Mouse (Mus musculus) neural tube, embryonic 12.5 days (tissue): ENCODE results near the gene Thsd4. TPM values are rescaled to one million over a fixed set of nuclear protein-coding genes. Genes with fewer than 3 reads are reported as not detected.
A peak's percentile ranks its signal among the peaks of the same experiment; 100 is the strongest.

Experiments
- ATAC-seq: fragments of 200-750 bp; cut with Nextera tagmentation; 2 replicates; pipeline ENCODE4 v1.8.0; 2017; ENCODE audit warnings: low read depth, mild to moderate bottlenecking, moderate TSS enrichment, moderate library complexity; ENCODE audit not compliant: low FRiP score
- H3K27ac ChIP-seq: fragments of 300-500 bp; sonication (generic); 2 replicates; pipeline ENCODE4 v1.5.1; 2016
- H3K27me3 ChIP-seq: fragments of 300-500 bp; sonication (generic); replicated peaks from 2 replicates; pipeline ENCODE4 v1.6.1; 2016; ENCODE audit warnings: mild to moderate bottlenecking
- H3K36me3 ChIP-seq: fragments of 300-500 bp; sonication (generic); 2 replicates; pipeline ENCODE4 v1.6.1; 2016; ENCODE audit warnings: mild to moderate bottlenecking
- H3K4me1 ChIP-seq: fragments of 300-500 bp; sonication (generic); 2 replicates; pipeline ENCODE4 v1.6.1; 2016
- H3K4me2 ChIP-seq: fragments of 300-500 bp; sonication (generic); replicated peaks from 2 replicates; pipeline ENCODE4 v1.6.1; 2016; ENCODE audit warnings: mild to moderate bottlenecking
- H3K4me3 ChIP-seq: fragments of 300-500 bp; sonication (generic); 2 replicates; pipeline ENCODE4 v1.5.1; 2016
- H3K9ac ChIP-seq: fragments of 300-500 bp; sonication (generic); 2 replicates; pipeline ENCODE4 v1.6.1; 2016; ENCODE audit warnings: mild to moderate bottlenecking
- H3K9me3 ChIP-seq: fragments of 300-500 bp; sonication (generic); 2 replicates; pipeline ENCODE4 v1.6.1; 2016; ENCODE audit warnings: mild to moderate bottlenecking
- WGBS: fragments of 180-500 bp; shearing (Covaris S2); methylation state at CpG from one replicate; pipeline ENCODE4 v1.1.7; 2016; 5-methylcytosine and 5-hydroxymethylcytosine counted together
- polyA plus RNA-seq: library from polyadenylated mRNA; unstranded; fragments of >200 nt; fragmentation: Nextera tagmentation; extraction: Ambion mirVana; gene quantifications from 2 replicates; pipeline ENCODE4 v1.2.1, GENCODE M21; 2016

Gene Thsd4
- polyA plus RNA-seq, 1 experiment from 2014 or later: 10.9 TPM

DNA sequence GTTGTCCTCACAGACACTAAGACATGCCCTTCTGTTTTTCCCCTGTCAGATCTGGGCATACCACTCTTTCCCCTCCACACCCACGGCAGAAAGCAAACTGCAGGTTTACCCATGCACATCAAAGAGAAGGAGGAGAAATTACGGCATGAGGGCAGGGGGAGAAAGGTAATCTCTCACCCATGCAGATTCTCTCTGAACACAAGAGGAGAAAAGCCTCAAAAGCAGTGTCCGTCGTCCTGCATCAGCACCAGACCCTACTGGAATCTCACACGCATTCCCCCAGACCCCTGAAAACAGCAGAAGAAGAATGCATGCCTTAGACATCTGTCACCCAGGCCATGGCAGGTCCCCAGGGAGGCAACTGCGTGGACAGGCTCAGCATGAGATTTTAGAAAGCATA, 381.4 kb downstream of the Thsd4 start:
- no peaks in the 10 kb centered on the region for H3K9me3 ChIP-seq
- H3K36me3 ChIP-seq: no peaks in the 10 kb centered on the region
- peak overlapping the region; percentile 45 for H3K4me2 ChIP-seq
- no peak overlapping the region for H3K9ac ChIP-seq
- H3K27me3 ChIP-seq: no peaks in the 10 kb centered on the region
- 0 out of 2 replicates have a peak overlapping the region, but pooled peaks have one; percentile 5 for H3K4me3 ChIP-seq
- H3K4me1 ChIP-seq: peaks cover 24% of the 10 kb centered on the region
- WGBS: 19% methylated on average over 6 of the region's 6 CpGs
- no peak overlapping the region for H3K27ac ChIP-seq
- ATAC-seq: no peak

DNA sequence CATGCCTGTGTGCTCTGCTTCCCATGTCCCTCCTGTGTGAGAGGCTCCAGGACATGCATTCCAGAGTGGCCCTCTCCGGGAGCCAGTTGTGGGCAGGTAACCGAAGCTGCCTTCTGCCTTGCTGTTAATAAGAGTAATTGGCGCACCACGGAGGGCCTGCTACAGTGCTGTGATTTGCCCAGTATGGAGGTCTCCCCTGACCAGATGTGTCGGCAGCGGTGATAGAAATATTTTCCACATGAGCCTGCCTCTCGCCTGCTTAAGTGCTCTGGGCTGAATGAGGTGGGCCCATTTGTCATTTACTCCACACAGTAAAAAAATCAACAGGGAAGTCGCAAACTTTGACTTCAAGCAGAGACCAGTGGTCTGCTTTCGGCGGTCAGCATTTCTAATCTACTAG, 382.4 kb downstream of the Thsd4 start:
- Histone ChIP-seq H3K4me1 (peaks cover 24% of the 10 kb centered on the region), H3K4me3 (no peak overlapping the region), H3K4me2 (peak overlapping the region; percentile 45), H3K36me3 (no peaks in the 10 kb centered on the region), H3K9ac (no peak overlapping the region), H3K27ac (no peak overlapping the region), H3K27me3 (no peaks in the 10 kb centered on the region), H3K9me3 (no peaks in the 10 kb centered on the region)
- no peak for ATAC-seq
- WGBS: 54% methylated on average over 10 of the region's 10 CpGs

DNA sequence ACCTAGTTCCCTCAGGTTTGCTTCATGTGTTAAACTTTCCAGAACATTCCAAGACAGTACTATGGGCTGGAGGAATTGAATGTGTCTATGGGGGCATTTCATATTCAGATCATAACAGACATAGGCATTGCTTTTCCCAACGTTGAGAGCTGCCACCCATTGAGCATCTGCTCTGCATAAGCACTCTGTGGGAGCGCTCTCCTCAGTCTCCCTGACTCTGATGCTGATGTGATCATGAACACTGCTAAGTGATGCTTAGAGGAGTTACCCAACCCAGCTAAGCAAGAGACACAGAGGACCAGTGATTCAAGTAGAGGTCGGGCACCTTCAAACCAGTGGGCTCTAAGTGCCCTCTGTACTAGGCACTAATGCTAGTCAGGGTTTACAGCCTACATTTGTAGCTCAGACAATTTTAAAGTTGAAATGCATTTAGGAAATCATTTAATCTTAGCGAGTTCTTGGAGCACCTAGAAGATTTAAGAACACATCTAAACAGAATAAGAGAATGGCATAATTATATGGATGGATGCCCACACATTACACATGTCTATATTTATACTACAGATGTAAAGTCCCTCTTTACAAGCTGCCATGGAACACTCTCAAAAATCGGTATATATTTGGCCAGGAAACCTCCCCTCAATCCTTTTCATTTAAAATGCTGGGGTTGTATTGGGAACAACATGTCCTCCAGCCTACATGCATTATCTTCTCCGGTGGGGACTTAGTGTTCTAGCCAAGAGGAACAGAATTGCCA, 392.4 kb downstream of the Thsd4 start:
- Histone ChIP-seq H3K4me3 (no peak overlapping the region), H3K9me3 (no peaks in the 10 kb centered on the region), H3K4me2 (no peak overlapping the region), H3K36me3 (no peaks in the 10 kb centered on the region), H3K4me1 (peaks cover 24% of the 10 kb centered on the region), H3K27ac (no peak overlapping the region), H3K27me3 (no peaks in the 10 kb centered on the region), H3K9ac (no peak overlapping the region)
- ATAC-seq: no peak
- 82% methylated on average over 6 of the region's 6 CpGs for WGBS

DNA sequence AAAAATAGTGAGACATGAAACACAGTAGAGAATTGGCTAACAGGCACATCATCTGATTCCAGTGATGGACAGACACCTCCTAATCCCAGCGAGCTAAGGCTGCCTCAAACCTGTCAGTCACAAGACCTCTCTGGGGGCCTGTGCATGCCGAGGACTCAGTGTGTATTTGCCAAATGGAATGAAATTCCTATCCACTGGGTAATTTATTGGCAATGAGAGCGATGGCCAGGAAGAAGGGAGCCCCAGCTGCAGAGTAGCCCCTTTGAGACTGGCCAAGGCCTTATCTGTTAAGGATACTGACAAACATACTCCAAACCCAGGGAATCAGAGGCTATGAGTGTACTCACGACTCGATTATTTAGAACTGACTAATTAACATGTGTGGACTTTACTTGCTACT, 394.9 kb downstream of the Thsd4 start:
- no peak overlapping the region for H3K9ac ChIP-seq
- no peak overlapping the region for H3K27ac ChIP-seq
- no peak overlapping the region for H3K4me2 ChIP-seq
- no peaks in the 10 kb centered on the region for H3K36me3 ChIP-seq
- no peak overlapping the region for H3K4me3 ChIP-seq
- 61% methylated on average over 5 of the region's 5 CpGs for WGBS
- H3K27me3 ChIP-seq: no peaks in the 10 kb centered on the region
- peaks cover 32% of the 10 kb centered on the region for H3K4me1 ChIP-seq
- no peak for ATAC-seq
- no peaks in the 10 kb centered on the region for H3K9me3 ChIP-seq

DNA sequence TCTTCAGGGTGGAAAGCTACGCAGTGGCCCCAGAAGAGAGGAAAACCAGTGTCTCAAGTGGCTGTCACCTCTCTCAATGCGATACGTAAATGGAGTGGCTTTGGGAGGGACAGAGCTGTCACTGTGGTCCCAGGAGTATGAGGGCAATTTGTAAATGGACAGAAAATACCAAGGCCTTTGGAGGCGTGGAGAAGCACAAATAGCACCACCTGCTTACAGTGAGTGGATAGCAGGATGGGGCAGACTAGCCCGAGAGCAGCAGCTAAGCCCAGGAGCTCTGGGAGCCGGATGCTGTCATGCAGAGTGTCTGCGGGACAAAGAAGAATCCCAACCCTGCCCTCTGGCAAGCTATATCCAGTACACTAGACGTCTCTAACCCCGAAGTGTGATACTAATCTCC, 397.7 kb downstream of the Thsd4 start:
- 0 out of 2 replicates have a peak, but pooled peaks have one; percentile 21 for ATAC-seq
- 52% methylated on average over 9 of the region's 9 CpGs for whole genome bisulfite sequencing

DNA sequence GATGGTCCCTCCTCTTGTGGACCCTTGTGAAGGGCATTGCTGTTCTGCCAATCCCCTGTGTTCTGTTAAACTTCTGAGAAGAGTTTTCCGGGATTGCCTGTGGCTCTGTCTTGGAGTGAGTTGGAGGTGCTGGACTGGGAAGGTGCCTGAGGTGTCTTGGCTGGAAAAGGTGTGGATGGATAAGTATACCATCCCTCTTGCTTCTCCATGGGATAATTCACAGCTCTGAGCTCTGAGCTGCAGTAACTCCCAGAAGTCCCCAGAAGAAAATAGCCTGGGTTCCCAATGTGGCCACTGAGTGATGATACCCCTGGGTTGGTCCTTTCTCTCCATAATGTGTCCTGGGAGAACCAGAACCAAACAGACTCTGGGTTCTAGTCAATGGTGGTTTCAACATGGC, 398.8 kb downstream of the Thsd4 start:
- WGBS: 94% methylated on average over 1 of the region's 1 CpGs
- Histone ChIP-seq H3K4me1 (peaks cover 38% of the 10 kb centered on the region), H3K4me3 (no peak overlapping the region)

More for the DNA sequence above, 397.7 kb downstream of the Thsd4 start:
- peaks cover 38% of the 10 kb centered on the region for H3K4me1 ChIP-seq
- no peak overlapping the region for H3K9ac ChIP-seq
- H3K4me3 ChIP-seq: no peak overlapping the region
- H3K36me3 ChIP-seq: no peaks in the 10 kb centered on the region
- no peak overlapping the region for H3K27ac ChIP-seq
- H3K9me3 ChIP-seq: no peaks in the 10 kb centered on the region
- no peaks in the 10 kb centered on the region for H3K27me3 ChIP-seq
- no peak overlapping the region for H3K4me2 ChIP-seq

DNA sequence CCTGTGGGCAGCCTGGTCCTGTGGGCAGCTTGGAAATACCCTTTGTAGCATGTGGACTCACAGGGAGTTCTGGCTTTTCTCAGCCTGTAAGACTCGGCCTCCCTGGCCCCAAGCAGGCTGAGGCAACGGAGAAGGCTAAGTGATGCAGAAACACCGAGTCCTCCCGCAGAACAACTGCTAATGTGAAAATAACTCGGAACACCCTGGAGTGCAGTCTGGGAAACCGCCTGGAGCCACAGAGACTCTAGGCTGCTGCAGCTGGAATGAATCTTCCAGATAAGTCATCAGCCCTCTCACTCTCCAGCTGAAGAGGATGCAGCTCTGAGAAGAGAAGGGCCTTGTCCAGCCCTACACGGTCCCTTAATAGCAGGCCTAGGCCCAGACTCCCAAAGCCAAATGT, 402.0 kb downstream of the Thsd4 start:
- WGBS: 53% methylated on average over 7 of the region's 7 CpGs
- H3K4me3 ChIP-seq: no peak overlapping the region
- no peak overlapping the region for H3K4me2 ChIP-seq
- H3K36me3 ChIP-seq: no peaks in the 10 kb centered on the region
- no peaks in the 10 kb centered on the region for H3K9me3 ChIP-seq
- peaks cover 18% of the 10 kb centered on the region for H3K4me1 ChIP-seq
- H3K9ac ChIP-seq: no peak overlapping the region
- H3K27me3 ChIP-seq: no peaks in the 10 kb centered on the region
- ATAC-seq: no peak
- no peak overlapping the region for H3K27ac ChIP-seq

More for the DNA sequence above, 398.8 kb downstream of the Thsd4 start:
- no peak for ATAC-seq
- Histone ChIP-seq H3K27ac (no peak overlapping the region), H3K27me3 (no peaks in the 10 kb centered on the region), H3K9me3 (no peaks in the 10 kb centered on the region), H3K4me2 (no peak overlapping the region), H3K36me3 (no peaks in the 10 kb centered on the region), H3K9ac (no peak overlapping the region)

DNA sequence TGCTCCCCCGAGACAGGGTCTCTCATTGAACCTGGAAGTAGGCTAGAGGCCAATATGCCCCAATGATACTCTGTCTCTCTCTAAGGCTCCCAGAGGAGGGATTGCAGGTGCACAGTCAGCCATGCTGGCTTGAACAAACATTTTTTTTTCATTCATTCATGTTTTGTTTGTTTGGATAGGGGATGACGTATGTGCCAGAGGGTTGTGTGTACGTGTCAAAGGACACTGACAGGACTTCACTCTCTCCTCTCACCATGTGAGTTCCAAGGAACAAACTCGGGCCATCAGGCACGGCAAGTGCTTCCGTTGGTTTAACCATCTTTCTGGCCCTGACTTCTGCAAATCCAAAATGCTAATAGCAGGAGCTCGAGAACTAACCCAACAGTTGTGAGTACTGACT, 404.0 kb downstream of the Thsd4 start:
- no peak for ATAC-seq
- peaks cover 9% of the 10 kb centered on the region; the same call in 1 of the 2 replicates for H3K4me1 ChIP-seq
- H3K4me3 ChIP-seq: no peak overlapping the region
- no peak overlapping the region for H3K9ac ChIP-seq
- no peak overlapping the region for H3K27ac ChIP-seq
- no peaks in the 10 kb centered on the region for H3K27me3 ChIP-seq
- no peaks in the 10 kb centered on the region for H3K9me3 ChIP-seq
- no peaks in the 10 kb centered on the region for H3K36me3 ChIP-seq
- WGBS: 74% methylated on average over 7 of the region's 7 CpGs
- no peak overlapping the region for H3K4me2 ChIP-seq

DNA sequence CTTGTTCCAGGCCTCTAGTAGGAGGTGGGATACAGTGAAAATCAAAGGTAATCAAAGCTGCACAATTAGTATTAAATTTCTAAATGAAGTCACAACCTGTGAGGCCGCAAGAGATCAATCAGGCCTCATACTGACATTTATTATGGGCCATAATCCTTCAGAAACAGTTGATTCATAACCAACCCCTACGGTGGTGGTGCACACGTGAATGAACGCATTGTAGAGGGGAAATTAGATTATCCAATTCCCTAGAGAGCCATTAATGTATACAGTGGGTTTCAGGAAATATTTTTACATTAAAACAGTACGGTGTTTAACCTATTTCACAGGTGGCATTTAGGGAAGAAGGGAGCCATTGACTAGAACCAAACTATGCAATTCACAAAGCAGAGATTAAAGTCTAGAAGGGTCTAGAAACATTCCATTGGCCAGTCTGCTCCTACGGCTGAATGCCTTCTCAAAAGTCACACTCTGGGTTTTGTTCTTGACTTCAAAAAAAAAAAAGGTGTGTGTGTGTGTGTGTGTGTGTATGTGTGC, 406.1 kb downstream of the Thsd4 start:
- Histone ChIP-seq H3K36me3 (no peaks in the 10 kb centered on the region), H3K9me3 (no peaks in the 10 kb centered on the region), H3K4me3 (no peak overlapping the region), H3K27me3 (no peaks in the 10 kb centered on the region), H3K9ac (no peak overlapping the region), H3K27ac (no peak overlapping the region), H3K4me1 (no peaks in the 10 kb centered on the region; the same call in 1 of the 2 replicates), H3K4me2 (no peak overlapping the region)
- 53% methylated on average over 6 of the region's 6 CpGs for WGBS
- ATAC-seq: no peak

DNA sequence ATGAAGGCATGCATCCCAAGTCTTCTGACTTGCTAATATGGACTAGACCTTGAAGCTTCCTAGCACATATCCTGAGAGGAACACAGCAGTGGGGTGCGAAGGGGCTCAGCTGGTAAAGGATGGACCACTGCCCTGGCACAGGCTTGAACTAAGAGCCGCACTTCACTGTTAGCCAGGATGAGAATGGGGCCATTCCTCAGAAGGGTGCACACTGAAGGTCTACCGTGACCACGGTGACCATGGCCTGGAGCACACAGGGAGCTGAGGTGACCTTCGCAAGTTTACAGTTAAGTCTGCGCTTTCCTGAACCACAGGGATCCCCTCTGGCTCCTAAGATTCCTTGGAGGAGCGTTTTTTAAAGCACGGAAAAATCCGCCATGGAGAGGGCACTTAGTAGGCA, 406.5 kb downstream of the Thsd4 start:
- Histone ChIP-seq H3K9ac (no peak overlapping the region), H3K4me3 (no peak overlapping the region), H3K9me3 (no peaks in the 10 kb centered on the region), H3K4me1 (no peaks in the 10 kb centered on the region; the same call in 1 of the 2 replicates), H3K4me2 (no peak overlapping the region), H3K36me3 (no peaks in the 10 kb centered on the region), H3K27ac (no peak overlapping the region), H3K27me3 (no peaks in the 10 kb centered on the region)
- no peak for ATAC-seq
- WGBS: 88% methylated on average over 9 of the region's 9 CpGs

DNA sequence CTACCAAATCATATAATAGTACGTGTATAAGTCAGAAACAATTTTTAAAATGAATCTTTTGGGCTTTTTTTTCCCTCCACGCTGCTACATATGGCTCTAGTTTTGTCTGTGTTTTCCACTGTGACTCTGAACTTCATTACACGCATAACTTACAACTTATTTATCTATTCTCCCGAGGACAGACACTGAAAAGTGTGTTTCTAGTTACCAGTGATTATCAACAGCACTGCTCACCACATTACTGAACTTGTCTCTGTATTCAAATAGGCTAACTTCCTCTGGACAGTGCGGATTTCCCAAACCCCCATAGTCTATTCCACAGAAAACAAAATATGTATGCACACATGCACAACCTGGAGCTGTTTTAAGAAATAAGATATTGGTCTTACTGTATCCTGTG, 411.6 kb downstream of the Thsd4 start:
- H3K4me2 ChIP-seq: no peak overlapping the region
- no peak overlapping the region for H3K4me3 ChIP-seq
- 93% methylated on average over 5 of the region's 5 CpGs for WGBS
- no peak overlapping the region for H3K27ac ChIP-seq
- no peak for ATAC-seq
- no peaks in the 10 kb centered on the region for H3K36me3 ChIP-seq
- no peaks in the 10 kb centered on the region for H3K4me1 ChIP-seq
- no peaks in the 10 kb centered on the region for H3K27me3 ChIP-seq
- H3K9ac ChIP-seq: no peak overlapping the region
- H3K9me3 ChIP-seq: no peaks in the 10 kb centered on the region

DNA sequence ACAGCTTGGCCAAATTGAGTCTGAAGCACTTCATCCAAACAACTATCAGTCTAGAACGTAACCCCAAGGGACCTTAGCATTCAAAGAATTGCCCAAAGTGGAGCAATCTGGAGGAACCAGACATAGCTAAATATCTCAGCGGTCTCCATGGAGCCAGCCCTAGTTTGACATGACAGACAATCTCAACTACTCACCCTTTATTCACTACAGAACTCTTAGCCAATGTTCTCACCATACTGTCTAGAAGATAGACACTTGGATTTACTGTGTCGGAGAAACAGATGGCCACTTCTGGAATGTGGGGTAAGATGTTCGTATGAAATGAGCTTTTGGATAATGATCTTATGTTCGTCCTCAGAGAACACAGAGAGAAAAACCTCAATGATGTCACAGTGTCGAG, 415.2 kb downstream of the Thsd4 start:
- no peak overlapping the region for H3K4me3 ChIP-seq
- no peak overlapping the region for H3K4me2 ChIP-seq
- no peaks in the 10 kb centered on the region for H3K27me3 ChIP-seq
- no peaks in the 10 kb centered on the region for H3K4me1 ChIP-seq
- ATAC-seq: no peak
- no peak overlapping the region for H3K27ac ChIP-seq
- no peak overlapping the region for H3K9ac ChIP-seq
- H3K36me3 ChIP-seq: no peaks in the 10 kb centered on the region
- 92% methylated on average over 6 of the region's 6 CpGs for WGBS
- H3K9me3 ChIP-seq: no peaks in the 10 kb centered on the region

DNA sequence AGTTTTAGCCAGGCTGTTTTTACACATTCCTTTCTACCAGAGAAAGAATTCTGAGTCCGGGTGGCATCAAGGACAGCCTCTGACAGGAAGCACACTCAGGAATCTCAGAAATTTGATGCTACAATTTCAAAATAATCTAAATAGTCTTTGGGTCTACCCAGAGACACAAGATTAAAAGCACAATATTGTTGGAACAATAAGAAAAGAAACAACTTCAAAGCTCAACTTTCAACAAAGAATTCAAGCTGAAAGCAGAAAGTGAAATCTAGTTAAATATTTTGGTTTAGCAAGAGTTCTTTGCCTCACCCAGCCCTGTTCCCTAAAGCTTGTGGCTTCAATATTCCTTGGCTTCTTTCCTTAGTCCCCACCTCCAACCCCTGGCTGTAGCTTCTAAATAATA, 415.7 kb downstream of the Thsd4 start:
- Histone ChIP-seq H3K27ac (no peak overlapping the region), H3K27me3 (no peaks in the 10 kb centered on the region), H3K4me2 (no peak overlapping the region), H3K4me3 (no peak overlapping the region), H3K4me1 (no peaks in the 10 kb centered on the region), H3K9me3 (no peaks in the 10 kb centered on the region), H3K9ac (no peak overlapping the region), H3K36me3 (no peaks in the 10 kb centered on the region)
- 78% methylated on average over 1 of the region's 1 CpGs for WGBS
- ATAC-seq: no peak
